Mouse (Mus musculus) thymus, postnatal 4 days (tissue): ENCODE measurements around the gene Pgap3.
A peak's percentile ranks its signal among the peaks of the same experiment; 100 is the strongest.

Source experiments
- DNase-seq: peaks from one replicate; pipeline ENCODE4 v3.0.0; 2021

The Pgap3 gene

GRCm38 (mm10) chr11:98400161-98400726 lies at the start of gene Pgap3:
Pgap3 (minus strand) TSS chr11:98400490.
- peak; percentile 89 for DNase-seq

- DNase-seq, result peak; percentile 28
These were observed 49.1 kb upstream of the Pgap3 start for GRCm38 (mm10) chr11:98449419-98449818.

DNA sequence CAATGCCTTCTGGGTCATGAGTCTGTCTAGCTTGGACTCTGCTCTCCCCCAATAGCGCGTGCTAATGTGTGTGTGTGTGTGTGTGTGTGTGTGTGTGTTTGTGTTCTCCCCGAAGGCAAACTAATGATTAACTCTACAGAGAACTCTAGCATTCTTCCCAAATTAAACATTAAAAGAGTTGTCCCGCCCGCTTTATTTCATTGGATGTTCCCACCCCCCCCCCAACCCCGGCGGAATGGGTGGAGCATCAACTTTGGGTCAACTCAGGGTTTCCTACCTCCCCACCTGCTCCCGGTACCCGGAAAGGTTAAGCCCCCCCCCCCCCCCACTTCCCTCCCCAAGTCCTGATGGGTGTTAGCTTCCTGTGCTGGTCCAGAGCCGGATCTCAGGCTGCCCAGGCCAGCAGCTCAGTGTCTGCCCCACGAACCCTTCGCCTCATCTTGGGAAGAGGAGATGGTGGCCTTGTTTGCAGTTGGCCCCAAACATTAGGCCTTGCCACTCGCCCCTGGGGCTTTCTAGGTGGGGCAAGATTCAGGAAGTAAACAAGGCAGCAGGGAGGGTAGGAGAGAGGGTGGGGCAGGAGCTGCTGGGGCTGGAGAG lies 48.0 kb upstream of the Pgap3 start:
- DNase-seq, result peak; percentile 34

- no peak for DNase-seq
These were observed 47.2 kb upstream of the Pgap3 start for GRCm38 (mm10) chr11:98447475-98447834.

- DNase-seq, result peak; percentile 32
These were observed 46.5 kb upstream of the Pgap3 start for GRCm38 (mm10) chr11:98446562-98447474.

DNA sequence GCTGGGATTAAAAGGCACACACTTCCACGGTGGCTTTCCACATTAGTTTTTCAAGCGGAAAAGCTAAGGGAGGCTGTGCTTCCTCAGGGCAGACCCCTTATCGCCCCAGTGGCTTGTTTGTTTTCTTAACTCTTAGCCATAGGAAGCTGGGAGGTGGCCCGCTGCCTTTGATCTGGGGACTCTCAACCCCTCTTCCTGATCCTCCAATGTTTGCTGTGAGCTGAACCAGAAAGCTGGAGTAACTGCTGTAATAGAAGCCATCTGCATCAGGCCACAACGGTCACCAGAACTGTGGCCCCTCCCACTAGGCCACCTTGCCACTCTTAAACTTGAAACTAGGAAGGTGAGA lies 45.9 kb upstream of the Pgap3 start, which contains the start of gene Grb7:
Gene Grb7 (plus strand): TSS at position 182 of the 349 bp plus-strand sequence.
- DNase-seq, result peak; percentile 27

DNA sequence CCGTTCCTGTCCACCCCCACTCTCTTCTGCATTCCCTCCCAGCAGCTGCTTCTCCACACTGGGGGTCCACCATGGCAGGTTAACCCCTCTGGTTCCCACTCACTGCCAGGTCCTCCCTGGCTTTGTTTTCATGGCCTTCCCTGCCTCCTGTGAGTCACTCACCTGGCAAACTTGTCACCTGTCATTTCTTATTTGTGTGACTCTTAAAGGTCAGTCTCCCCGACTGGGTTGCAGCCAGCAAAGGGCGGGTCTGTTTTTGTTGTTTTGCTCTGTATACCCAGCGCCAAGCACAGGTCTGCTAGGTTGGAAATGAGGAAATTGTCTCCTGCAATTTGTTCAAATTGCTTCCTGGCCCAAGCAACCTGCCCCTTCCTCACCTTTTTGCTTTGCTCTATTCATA lies 45.4 kb upstream of the Pgap3 start:
- DNase-seq, result no peak

GRCm38 (mm10) chr11:98445238-98445637 lies 44.9 kb upstream of the Pgap3 start:
- no peak for DNase-seq

DNA sequence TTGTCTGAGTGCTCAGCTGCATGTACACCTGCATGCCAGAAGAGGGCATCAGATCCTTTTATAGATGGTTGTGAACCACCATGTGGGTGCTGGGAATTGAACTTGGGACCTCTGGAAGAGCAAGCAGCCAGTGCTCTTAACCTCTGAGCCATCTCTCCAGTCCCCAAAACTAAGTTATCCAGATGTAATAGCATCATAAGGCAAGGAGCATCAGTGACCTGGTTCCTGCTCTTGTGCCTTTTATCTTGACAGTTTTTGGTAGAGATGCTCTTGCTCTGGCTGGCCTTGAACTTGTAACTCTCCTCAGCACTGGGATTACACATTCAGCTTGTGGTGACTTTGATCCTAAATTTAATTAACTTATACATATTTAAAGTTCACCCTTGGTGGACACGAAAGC lies 43.4 kb upstream of the Pgap3 start:
- no peak for DNase-seq

DNA sequence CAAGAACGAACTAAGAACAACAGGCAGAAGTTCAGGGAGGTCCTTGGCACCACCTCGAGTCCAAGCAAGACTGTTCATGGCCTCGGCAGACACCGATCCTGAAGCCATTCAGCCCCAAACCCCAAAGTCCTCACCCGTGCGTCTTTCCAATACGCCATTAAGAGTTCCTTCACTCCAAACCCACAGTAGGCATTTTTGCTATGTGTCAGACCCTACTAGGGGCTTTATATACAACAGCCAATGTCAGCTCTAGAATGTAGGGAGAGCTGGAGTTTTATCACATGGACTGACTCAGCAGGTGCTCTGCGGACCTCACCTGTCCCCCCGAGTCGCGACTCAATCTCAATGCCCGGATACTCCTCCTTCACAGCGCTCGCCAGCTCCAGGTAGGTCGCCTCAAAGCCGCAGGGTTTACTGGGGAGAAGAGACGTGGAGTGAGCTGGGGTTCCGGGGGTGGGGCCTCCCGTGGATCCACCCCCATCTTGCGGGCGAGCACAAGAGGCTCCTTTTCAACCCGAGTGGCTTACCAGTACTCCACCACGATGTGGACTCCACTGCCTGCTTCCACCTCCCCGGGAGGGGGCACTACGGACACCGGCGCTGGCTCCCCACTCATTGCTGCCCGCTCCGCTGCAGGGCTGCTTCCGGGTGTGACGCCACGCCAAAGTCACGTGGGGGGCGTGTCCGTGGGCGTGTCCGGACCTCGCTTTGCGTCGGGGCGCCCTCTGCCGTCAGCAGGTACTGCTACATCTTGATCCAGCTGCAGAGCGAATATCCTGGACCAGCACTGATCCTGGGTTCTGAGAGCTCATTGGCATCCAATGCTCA lies 38.3 kb upstream of the Pgap3 start, which contains the start of gene Mien1:
Gene Mien1 (minus strand): TSS at position 661 of the 828 bp plus-strand sequence.
- DNase-seq, result peak; percentile 99

DNA sequence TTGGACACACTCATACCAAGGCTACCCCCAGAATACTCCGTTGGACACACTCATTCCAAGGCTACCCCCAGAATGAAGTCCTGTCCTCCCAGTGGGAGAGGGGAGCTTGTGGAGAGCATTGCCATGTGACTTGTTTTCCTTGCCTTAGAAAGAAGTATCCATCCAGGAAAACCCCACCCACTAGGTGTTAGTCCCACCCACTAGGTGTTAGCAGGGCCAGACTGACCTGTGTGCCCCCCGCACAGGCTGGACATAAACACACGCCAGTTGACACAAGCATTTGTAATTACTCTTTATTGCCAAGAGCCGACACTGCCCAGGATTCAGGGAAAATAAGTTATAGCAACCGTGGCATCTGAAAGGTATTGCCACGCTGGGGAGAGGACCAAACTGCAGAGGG lies 37.2 kb upstream of the Pgap3 start:
- no peak for DNase-seq

DNA sequence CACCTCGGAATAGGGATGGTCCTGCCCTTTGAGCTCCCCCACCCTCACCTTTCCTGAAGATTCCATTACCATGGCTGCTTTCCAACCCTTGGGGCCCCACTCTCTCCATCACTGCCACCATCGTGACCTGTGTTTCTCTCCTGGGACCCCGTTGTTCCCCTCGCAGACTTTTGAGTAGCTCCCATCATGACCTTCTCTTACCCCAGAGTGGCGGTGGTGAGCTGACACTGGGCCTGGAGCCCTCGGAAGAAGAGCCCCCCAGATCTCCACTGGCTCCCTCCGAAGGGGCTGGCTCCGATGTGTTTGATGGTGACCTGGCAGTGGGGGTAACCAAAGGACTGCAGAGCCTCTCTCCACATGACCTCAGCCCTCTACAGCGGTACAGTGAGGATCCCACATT lies 35.4 kb upstream of the Pgap3 start:
- DNase-seq, result no peak

DNA sequence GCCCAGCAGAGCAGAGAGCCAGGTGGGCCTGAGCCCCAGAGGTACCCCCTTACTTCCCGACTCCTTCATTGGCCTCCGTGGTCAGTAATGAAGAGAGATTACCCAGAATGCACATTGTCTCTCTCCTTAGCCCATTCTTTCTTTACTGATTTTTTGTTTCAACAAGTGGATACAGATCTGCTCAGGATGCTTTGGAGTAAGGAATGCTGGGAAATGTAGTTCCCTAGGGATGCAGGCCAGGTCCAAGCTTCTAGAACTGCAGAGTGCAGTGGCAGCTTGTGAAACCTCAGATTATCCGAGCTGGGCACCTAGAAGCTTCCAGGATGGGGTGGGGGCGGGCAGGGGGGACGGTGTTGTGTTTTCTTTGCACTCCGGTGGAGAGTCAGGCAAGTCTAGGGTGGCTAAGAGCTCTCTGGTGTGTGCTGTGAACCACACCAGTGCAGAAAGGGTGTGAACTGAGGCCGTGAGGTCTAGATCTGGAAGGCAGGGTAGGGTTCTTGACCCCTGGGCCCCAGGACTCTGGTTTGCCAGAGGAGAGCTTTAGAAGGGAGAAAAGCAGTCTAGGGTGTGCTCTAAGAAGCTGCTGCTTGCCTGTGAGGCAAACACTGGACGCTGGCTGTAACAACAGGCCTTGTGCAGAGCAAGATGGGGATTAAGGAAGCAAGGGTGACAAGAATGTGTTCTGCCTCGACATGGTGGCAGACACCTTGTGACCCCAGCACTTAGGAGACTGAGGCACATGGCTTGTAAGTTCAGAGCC lies 31.6 kb upstream of the Pgap3 start:
- DNase-seq, result no peak

- DNase-seq, result no peak
These were observed 28.1 kb upstream of the Pgap3 start for GRCm38 (mm10) chr11:98428436-98428835.

GRCm38 (mm10) chr11:98426592-98426991 lies 26.3 kb upstream of the Pgap3 start:
- no peak for DNase-seq

GRCm38 (mm10) chr11:98418939-98419547 lies 18.8 kb upstream of the Pgap3 start:
- no peak for DNase-seq

- no peak for DNase-seq
These were observed 18.0 kb upstream of the Pgap3 start for GRCm38 (mm10) chr11:98418273-98418672.

- DNase-seq, result no peak
These were observed 16.8 kb upstream of the Pgap3 start for GRCm38 (mm10) chr11:98417074-98417473.

GRCm38 (mm10) chr11:98414162-98414561 lies 13.9 kb upstream of the Pgap3 start:
- DNase-seq, result no peak

DNA sequence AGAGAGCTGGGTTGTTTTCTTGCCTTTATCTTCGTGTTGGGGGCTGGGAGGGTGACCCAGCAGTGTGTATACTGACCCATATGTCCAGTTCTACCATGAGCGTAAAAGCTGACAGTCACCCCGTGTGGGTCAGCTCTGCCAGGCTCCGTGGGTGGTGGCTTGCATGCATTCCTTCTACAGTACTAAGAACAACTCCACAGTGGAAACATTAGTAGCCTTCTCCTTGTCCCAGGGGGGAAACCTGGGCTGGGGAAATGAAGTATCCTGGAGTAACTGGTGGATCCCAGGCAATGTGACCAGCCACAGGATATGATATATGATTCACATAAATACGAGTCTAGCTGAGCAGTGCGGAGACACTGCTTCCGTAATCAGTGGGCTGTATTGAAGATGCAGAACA lies 13.4 kb upstream of the Pgap3 start:
- DNase-seq, result no peak

DNA sequence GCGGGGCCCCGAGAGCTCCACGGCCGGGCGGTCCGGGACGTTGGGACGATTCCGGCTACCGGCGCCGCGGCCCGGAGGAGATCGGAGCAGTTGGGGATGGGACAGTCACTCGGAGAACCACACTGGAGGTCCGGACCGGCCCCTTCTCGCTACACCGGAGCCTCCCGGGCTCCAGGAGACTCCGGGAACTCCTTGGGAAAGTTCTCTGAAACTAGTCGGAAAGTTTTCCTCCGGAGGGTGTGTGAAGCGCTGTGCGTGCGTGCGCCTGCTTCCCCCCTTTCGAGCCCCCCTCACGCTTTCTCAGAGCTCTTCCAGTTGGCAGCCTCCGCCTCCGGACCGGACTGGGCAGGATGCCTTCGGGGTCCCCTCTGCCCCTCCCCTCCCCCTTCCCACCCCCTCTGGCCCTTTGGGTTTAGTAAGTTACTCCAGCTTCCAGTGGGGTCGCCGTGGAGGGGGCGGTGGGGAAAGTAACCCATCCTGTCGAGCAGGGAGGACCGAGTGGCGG lies 12.6 kb upstream of the Pgap3 start:
- DNase-seq, result no peak
